In the genomic region with DNA sequence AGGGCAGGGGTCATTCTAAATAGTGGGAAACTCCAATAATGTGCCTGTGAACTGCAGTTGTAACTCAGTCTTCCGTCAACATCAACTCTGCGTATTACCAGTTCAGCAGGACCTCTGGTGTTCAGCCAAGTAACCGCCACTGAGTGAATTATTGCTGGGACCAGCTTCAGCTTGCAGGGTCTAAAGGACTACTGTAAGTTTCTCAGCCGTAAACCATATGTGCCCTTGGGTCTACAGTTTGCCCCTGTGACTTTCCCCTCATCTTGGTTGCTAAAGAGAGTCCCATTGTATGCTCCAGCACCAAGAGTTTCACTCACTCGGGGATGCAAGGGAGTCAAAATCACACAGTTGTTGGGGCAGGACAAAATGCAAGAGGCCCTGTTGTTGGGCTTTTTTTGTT, we compare ENCODE assay signal across 14 mouse cellular contexts.
DNase-seq lines count a peak whose midpoint lies in the region; ATAC-seq and TF ChIP-seq lines count a peak whose summit lies in the region.
"Had no signal": no experiment of that assay in that cellular context is flagged by ENCODE, and none has a peak within 500 bp of the region (broad histone marks: within the 10 kb centered on the region; RNA-seq: fewer than 3 reads in every experiment).

No protein-coding gene starts in this region.

- TF ChIP-seq POLR2A in limb, embryonic 14.5 days (IDR thresholded peaks at IDR 0.05; ENCODE audit: borderline replicate concordance, extremely low read depth, insufficient read depth, insufficient read length), result no peak

- H3K4me3 ChIP-seq in forebrain, embryonic 10.5 days, result no peak overlapping the region
- H3K4me3 ChIP-seq in forebrain, embryonic 11.5 days (ENCODE audit: low read depth, low read length), result no peak overlapping the region
- no peak overlapping the region for H3K4me3 ChIP-seq in midbrain, embryonic 10.5 days
- H3K4me3 ChIP-seq in midbrain, embryonic 16.5 days (ENCODE audit: low read depth, low read length), result no peak overlapping the region
- no peak overlapping the region for H3K4me3 ChIP-seq in forebrain, embryonic 15.5 days
- H3K4me3 ChIP-seq in limb, embryonic 14.5 days (replicated peaks; ENCODE audit: low read length), result no peak overlapping the region

- peaks cover 42% of the 10 kb centered on the region for H3K4me1 ChIP-seq in forebrain, embryonic 10.5 days
- H3K4me1 ChIP-seq in forebrain, embryonic 11.5 days (replicated peaks; ENCODE audit: control insufficient read depth, insufficient read depth, low read length), result 0 out of 2 replicates have a peak, but pooled peaks cover 3% of the 10 kb centered on the region
- H3K4me1 ChIP-seq in midbrain, embryonic 10.5 days, result peaks cover 22% of the 10 kb centered on the region
- 0 out of 2 replicates have a peak, but pooled peaks cover 2% of the 10 kb centered on the region for H3K4me1 ChIP-seq in midbrain, embryonic 16.5 days (ENCODE audit: control insufficient read depth, insufficient read depth, low read length)
- peaks cover 23% of the 10 kb centered on the region for H3K4me1 ChIP-seq in forebrain, embryonic 15.5 days
- peaks cover 10% of the 10 kb centered on the region; the same call in 1 of the 2 replicates for H3K4me1 ChIP-seq in limb, embryonic 14.5 days (ENCODE audit: control insufficient read depth, insufficient read depth, low read length)

- no peak overlapping the region for H3K9ac ChIP-seq in forebrain, embryonic 11.5 days (ENCODE audit: low read length)
- H3K9ac ChIP-seq in midbrain, embryonic 16.5 days (ENCODE audit: low read depth, low read length), result no peak overlapping the region
- no peak overlapping the region for H3K9ac ChIP-seq in forebrain, embryonic 15.5 days (replicated peaks)
- no peak overlapping the region for H3K9ac ChIP-seq in limb, embryonic 14.5 days (ENCODE audit: low read depth, low read length, severe bottlenecking)

- intact Hi-C loops in left cerebral cortex, postnatal 36 days (cut with DNase I), result no loop called here

- peak; percentile 12 for DNase-seq in forebrain, embryonic 10.5 days (ENCODE audit: extremely low spot score, low spot score)
- no peak for DNase-seq in forebrain, embryonic 11.5 days (ENCODE audit: low spot score)
- DNase-seq in midbrain, embryonic 10.5 days (ENCODE audit: low spot score), result no peak
- peak; percentile 47 for DNase-seq in limb, embryonic 14.5 days (ENCODE audit: low spot score)
- DNase-seq in left cerebral cortex, postnatal 36 days (ENCODE audit: low spot score in 2 of 2), result no peak
- DNase-seq: heart, adult 18-20 months; heart, postnatal 4 days; liver; lung, postnatal 14 days; right cerebral cortex, postnatal 25 days had no signal

- H3K4me2 ChIP-seq in forebrain, embryonic 11.5 days (ENCODE audit: low read depth, low read length, severe bottlenecking), result no peak overlapping the region
- H3K4me2 ChIP-seq in midbrain, embryonic 16.5 days (ENCODE audit: low read length), result no peak overlapping the region
- H3K4me2 ChIP-seq in forebrain, embryonic 15.5 days (replicated peaks), result no peak overlapping the region
- no peak overlapping the region for H3K4me2 ChIP-seq in limb, embryonic 14.5 days (replicated peaks; ENCODE audit: low read depth, low read length, severe bottlenecking)

- H3K36me3 ChIP-seq in forebrain, embryonic 10.5 days (replicated peaks), result no peaks in the 10 kb centered on the region
- H3K36me3 ChIP-seq in forebrain, embryonic 11.5 days (ENCODE audit: control insufficient read depth, insufficient read depth, low read length), result no peaks in the 10 kb centered on the region
- no peaks in the 10 kb centered on the region for H3K36me3 ChIP-seq in midbrain, embryonic 10.5 days
- H3K36me3 ChIP-seq in midbrain, embryonic 16.5 days (ENCODE audit: control insufficient read depth, insufficient read depth, low read length), result no peaks in the 10 kb centered on the region
- no peaks in the 10 kb centered on the region for H3K36me3 ChIP-seq in forebrain, embryonic 15.5 days
- no peaks in the 10 kb centered on the region for H3K36me3 ChIP-seq in limb, embryonic 14.5 days (ENCODE audit: control insufficient read depth, insufficient read depth, low read length)
- H3K36me3 ChIP-seq: G1E had no signal

- no peak overlapping the region for H3K27ac ChIP-seq in forebrain, embryonic 10.5 days
- H3K27ac ChIP-seq in forebrain, embryonic 11.5 days (ENCODE audit: low read depth, low read length), result no peak overlapping the region
- H3K27ac ChIP-seq in midbrain, embryonic 10.5 days (replicated peaks), result peak overlapping the region; percentile 10; the same call in 1 of the 2 replicates
- H3K27ac ChIP-seq in midbrain, embryonic 16.5 days (ENCODE audit: low read length), result no peak overlapping the region
- H3K27ac ChIP-seq in forebrain, embryonic 15.5 days (replicated peaks), result peak overlapping the region; percentile 57
- no peak overlapping the region for H3K27ac ChIP-seq in limb, embryonic 14.5 days (replicated peaks; ENCODE audit: low read depth, low read length)

- ATAC-seq in forebrain, embryonic 11.5 days (replicated peaks; ENCODE audit: low FRiP score), result no peak
- no peak for ATAC-seq in midbrain, embryonic 16.5 days
- peak; percentile 70 for ATAC-seq in forebrain, embryonic 15.5 days (replicated peaks)
- ATAC-seq in limb, embryonic 14.5 days (ENCODE audit: low FRiP score, low read depth), result no peak
- ATAC-seq in erythroblast, adult 5-6 weeks (replicated peaks; ENCODE audit: low FRiP score, poor library complexity, severe bottlenecking), result no peak

- H3K27me3 ChIP-seq in forebrain, embryonic 10.5 days (ENCODE audit: poor library complexity, severe bottlenecking), result no peaks in the 10 kb centered on the region
- H3K27me3 ChIP-seq in forebrain, embryonic 11.5 days (ENCODE audit: control insufficient read depth, insufficient read depth, low read length), result no peaks in the 10 kb centered on the region; the same call in 1 of the 2 replicates
- no peaks in the 10 kb centered on the region for H3K27me3 ChIP-seq in midbrain, embryonic 10.5 days (ENCODE audit: low read depth, poor library complexity, severe bottlenecking)
- H3K27me3 ChIP-seq in midbrain, embryonic 16.5 days (ENCODE audit: control insufficient read depth, insufficient read depth, low read depth, low read length), result no peaks in the 10 kb centered on the region
- no peaks in the 10 kb centered on the region for H3K27me3 ChIP-seq in forebrain, embryonic 15.5 days
- H3K27me3 ChIP-seq in limb, embryonic 14.5 days (ENCODE audit: control insufficient read depth, insufficient read depth, low read length), result no peaks in the 10 kb centered on the region

- WGBS in forebrain, embryonic 10.5 days, result 92% methylated on average over 5 of the region's 5 CpGs
- 86% methylated on average over 5 of the region's 5 CpGs for WGBS in forebrain, embryonic 11.5 days
- WGBS in midbrain, embryonic 10.5 days, result 90% methylated on average over 5 of the region's 5 CpGs
- 78% methylated on average over 5 of the region's 5 CpGs for WGBS in midbrain, embryonic 16.5 days
- 37% methylated on average over 5 of the region's 5 CpGs for WGBS in forebrain, embryonic 15.5 days
- 36% methylated on average over 5 of the region's 5 CpGs for WGBS in limb, embryonic 14.5 days

- H3K9me3 ChIP-seq in forebrain, embryonic 10.5 days, result no peaks in the 10 kb centered on the region
- no peaks in the 10 kb centered on the region for H3K9me3 ChIP-seq in forebrain, embryonic 11.5 days (ENCODE audit: control insufficient read depth, low read length)
- H3K9me3 ChIP-seq in midbrain, embryonic 10.5 days (replicated peaks), result no peaks in the 10 kb centered on the region
- H3K9me3 ChIP-seq in midbrain, embryonic 16.5 days (replicated peaks; ENCODE audit: control insufficient read depth, low read length, poor library complexity, severe bottlenecking), result no peaks in the 10 kb centered on the region
- H3K9me3 ChIP-seq in forebrain, embryonic 15.5 days, result no peaks in the 10 kb centered on the region
- H3K9me3 ChIP-seq in limb, embryonic 14.5 days (ENCODE audit: control insufficient read depth, low read length), result no peaks in the 10 kb centered on the region

Comparison
In these comparisons a context has a peak if more than half of its experiments do, and no peak if none do; other contexts are left out.
1. DNase-seq: peak in forebrain, embryonic 10.5 days (single experiment) and limb, embryonic 14.5 days (single experiment); none in forebrain, embryonic 11.5 days (single experiment), midbrain, embryonic 10.5 days (single experiment) and left cerebral cortex, postnatal 36 days (0 of 2).
2. H3K27ac ChIP-seq: peak in midbrain, embryonic 10.5 days (single experiment) and forebrain, embryonic 15.5 days (single experiment); none in forebrain, embryonic 10.5 days (single experiment), forebrain, embryonic 11.5 days (single experiment), midbrain, embryonic 16.5 days (single experiment) and limb, embryonic 14.5 days (single experiment).